Mouse (Mus musculus) layer of hippocampus, adult 9-11 months (tissue): ENCODE measurements around the gene Enox1.
"Not testable (repeated sequence)": the region's sequence is repeated elsewhere in the genome, so short reads cannot be mapped to it uniquely, and the experiment has no call there.

Source experiments
- DNase-seq: peaks from one replicate; pipeline ENCODE4 v3.0.0; 2022

Enox1 gene

DNA sequence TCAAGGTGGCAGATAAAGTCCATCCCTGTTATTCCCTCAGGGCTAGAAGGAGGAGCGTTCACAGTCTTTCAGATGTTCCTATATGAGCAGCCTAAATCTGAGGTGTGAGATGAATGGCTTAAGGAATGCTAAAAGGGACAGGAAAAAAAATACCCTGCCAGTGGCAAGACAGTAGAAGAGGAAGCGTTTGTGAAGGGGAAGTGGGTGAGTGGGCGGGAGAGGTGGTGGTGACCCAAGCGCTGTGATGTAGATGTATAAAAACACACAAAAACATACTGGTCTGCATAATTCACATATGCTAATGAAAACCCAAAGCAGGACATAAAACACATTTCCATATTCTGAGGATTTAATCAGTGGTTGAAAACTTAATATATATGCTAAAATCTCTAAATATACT, 367.7 kb downstream of the Enox1 start:
- DNase-seq, result peak; percentile 28

DNA sequence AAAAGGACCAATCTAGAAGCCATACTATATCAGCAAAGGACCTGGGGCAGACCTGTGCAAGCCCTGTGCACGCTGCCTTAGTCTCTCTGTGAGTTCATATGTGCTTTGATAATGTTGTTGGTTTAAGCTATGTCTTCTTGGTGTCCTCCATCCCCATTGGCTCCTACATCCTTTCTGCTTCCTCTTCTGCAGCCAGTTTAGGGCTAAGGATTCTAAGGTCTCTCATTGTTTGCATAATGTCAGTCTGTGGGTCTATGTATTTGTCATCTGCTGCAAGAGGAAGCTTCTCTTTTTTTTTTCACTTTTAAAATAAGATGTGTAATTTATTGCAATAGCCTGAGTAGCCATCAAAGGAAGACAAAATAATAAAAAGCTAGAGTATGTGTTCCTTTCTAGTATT, 369.7 kb downstream of the Enox1 start:
- DNase-seq, result no peak

DNA sequence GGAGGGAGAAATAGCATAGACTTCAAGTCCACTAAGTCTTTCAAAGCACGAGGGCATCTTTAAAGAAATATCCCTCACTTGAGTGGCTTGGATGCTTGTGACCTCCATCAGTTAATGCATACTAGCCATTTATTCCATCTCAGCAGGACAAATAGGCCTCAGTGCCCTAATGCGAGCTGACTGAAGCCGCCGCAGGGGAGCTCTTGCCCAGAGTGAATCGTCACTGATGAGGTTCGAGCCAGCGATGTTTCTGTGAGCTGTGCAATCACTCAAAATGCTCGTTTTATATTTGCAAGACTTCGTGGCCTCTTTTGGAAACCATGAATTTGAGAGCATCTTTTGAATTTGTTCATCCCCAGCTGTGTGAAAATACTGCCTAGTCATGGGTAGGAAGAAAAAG, 372.6 kb downstream of the Enox1 start:
- DNase-seq, result no peak

DNA sequence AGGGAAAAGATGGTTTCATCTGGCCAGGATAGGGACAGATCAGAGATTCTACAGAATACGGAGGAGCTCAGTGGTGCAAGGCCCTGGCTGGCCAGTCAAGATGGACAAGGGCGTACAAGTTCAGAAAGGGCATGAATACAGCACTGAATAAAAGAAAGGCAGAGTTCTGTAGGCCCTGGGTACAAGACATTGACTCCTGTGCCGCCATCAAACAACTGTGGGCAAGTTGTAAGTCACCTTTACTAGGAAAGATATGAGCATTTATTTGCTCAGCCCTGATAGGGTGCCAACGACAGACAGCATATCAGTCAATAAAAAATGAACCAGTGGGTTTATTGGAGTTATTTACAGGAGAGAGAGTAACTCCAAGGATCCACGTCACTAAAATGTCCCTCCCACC, 373.1 kb downstream of the Enox1 start:
- no peak for DNase-seq

DNA sequence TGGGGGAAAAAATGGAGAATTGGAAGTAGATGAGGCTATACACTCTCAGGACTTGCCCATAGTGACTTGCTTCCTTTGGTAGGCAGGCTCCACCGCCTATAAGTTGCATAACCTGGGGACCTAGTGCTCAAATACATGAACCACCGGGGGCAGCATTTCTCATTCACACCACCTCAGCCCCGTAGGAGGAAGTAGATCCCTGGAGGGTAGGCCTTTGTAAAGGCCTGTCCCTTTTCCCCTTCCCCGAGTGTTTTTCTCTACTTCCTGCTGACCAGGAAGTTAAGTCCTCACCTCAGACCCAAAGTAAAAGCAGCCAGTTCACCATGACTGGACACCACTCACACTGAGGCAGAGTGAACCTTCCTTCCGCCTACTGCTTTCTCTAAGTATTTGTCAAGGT, 377.1 kb downstream of the Enox1 start:
- no peak for DNase-seq

DNA sequence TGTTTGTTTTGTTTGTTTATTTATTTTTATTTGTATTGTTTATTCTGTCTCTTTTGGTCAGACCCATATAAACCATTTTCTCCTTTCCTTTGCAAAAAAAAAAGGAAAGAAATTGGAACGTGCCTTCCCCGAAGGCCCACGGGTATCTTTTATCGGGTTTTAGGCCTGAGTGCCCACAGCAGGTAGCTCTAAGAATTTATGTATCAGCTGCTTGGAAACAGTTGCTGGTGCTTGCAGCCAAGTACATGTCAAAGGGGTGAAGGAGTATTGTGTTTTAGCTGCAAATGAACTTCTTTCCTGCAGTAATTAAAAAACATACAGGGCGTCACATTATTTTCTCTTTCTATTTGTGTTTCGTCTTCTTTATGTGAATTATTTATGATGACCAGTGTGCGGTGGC, 377.6 kb downstream of the Enox1 start:
- DNase-seq, result no peak

DNA sequence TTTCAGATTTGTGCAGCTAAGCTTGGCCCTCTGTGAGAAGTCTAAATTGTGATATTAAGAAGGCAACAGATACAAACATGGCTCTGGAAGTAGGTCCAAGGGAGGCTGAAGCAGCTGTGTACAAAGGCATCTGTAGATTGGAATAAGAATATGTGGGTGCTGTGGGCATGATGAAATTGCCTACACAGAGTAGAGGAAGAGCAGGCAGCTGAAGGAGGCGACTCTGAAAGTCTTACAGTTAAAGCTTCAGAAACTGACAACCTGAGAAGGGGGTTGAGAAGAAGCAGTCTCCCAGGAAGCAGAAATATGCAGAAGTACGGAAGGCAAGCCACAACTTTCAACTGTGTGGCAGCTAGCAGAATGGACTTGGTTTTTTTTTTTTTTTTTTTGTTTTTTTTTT, 380.0 kb downstream of the Enox1 start:
- no peak for DNase-seq

DNA sequence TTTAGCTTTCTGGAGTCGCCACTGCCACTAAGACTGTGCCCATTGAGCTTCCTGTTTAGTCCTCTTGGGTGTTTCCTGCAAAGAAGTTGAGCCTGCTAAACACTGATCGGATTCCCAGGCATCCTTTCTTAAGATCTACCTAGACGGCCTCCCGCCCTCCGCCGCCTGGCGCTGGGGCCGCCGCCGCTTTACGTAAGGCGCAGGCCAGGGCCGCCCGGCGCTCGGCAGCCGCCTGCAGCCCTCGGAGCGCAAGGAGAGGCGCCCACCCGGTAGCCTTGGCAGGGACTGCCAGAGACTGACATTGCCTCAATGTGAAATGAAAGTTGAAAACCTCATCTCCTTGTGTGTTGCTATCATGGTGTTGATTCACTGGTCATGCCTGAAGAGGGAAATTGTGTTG, 383.0 kb downstream of the Enox1 start:
- DNase-seq, result not testable (repeated sequence)

DNA sequence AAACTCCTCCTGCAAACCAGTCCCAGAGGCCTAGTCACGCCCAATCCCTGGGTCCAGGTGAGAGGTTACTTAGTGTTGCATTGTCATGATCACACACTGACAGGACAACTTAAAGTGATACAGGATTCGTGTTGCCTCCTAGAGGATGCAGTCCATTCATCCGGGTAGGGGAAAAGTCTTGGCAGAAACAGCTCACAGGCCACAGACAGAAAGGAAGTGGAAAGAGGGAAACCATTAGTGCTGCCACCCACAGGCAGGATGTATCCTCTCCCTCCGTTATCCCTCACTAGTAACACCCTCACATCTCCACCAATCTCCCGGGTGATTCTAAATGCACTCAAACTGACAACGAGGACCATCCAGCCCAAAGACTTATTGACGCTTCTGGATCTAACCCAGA, 385.4 kb downstream of the Enox1 start:
- DNase-seq, result no peak

DNA sequence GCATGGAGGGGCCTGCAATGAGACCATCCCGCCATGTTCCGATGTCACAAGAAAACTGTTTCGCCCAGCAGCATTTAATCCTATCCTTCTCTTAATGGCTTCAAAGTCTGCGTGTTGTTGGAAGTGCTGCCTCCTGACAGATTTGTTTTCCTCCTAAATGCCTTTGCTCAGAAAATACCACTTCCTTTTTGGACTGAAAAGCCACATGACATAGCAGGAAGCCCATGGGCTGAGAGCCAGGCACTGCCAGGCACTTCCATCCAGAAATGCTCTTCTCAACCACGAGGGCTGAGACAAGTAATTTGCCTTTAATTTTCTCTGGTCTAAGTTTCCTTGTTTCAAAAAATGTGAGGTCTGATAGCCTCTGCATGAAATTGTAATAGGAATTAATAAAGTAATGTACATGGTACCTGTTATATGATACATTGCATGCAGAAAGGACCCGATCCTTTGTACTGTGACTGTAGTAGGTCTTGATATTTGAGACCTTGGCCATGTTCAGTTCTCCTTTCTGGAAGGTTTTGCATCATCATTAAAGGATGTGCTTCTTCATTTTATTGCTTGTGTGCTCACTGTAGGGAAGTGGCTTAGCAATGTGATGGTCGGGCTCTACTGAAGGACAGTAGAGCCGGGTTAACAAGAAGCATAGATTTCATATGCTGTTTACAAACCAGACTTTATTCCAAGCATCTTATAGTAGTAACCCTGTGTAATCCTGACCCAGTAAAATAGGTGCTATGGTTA, 390.1 kb downstream of the Enox1 start:
- peak; percentile 53 for DNase-seq

DNA sequence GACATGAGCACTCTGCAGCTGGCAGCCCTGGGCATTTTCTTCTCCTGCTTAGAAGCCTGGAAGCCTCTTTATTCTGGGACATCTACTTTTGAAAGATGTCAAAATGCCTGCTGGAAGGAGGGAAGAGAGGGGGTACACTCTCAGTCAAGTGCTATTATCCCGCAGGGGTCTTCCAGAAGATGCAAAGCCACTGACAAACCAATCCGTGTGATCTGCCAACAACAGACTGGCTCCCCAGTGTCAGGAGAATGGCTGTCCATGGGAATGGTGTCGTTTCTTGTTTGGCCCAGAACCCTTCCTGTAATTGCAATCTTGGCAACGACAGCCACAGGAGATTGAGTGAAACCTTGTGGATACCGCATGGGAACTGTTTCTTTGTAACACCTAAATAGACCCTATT, 390.8 kb downstream of the Enox1 start:
- no peak for DNase-seq

DNA sequence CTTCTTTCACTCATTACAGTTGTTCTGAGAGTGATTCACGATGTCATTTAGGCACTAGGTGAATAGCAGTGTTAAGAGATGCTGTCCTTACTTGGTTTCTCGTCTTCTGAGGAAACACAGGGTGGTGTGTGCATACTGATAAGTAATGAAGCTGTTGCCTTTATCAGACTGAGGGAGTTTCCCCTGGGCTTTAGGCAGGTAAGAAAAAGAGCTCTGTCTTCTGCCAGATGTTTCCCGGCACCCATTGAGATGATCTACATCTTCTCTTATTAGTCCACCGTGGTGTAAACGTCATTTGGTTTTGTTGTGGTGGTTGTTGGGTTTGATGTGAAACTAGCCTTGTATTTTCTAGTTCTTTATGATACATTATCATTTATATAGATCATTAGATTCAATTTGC, 392.4 kb downstream of the Enox1 start:
- no peak for DNase-seq

DNA sequence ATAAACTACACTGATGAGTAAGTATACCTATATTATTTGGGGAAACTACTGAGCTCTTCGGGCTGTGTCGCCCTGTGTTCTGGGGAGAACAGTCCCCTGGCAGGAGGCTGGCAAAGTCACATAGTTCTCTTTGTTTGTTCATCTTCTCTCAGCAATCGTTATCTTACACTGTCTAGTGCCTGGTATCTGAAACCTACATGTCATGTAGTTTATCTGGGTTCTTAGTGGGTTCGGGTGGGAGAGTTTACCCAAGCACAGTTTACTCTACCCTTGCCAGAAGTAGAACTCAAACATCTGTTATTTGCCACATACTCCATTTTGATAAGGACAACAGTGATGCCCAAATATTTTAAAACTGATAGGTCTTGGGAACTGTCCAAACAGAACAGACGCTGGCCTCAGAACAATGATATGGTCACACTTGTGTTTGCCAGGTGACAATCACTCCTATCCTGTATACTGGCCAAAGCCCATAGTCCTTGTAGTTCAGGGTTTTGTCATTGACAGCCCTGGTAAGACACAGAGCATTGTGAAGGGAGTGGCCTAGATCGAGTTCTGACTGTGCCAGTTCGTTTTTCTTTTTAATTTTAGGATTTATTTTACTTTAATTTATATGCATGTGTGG, 401.0 kb downstream of the Enox1 start:
- no peak for DNase-seq

DNA sequence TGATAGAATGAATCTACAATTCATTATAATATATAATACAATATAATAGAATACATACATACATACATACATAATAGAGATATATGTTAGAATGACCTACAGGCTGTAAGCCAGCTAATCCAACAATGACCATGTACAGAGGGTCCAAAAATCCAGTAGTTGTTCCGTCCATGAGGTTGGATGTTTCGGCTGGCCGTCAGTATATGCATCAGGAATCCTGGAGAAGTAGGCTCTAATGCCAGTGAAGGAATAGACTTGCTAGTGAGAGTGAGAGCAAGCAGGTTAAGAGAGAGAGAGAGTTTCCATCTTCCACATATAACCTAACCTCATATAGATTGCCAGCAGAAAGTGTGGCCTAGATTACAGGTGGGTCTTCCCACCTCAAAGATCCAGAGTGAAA, 402.3 kb downstream of the Enox1 start:
- no peak for DNase-seq

DNA sequence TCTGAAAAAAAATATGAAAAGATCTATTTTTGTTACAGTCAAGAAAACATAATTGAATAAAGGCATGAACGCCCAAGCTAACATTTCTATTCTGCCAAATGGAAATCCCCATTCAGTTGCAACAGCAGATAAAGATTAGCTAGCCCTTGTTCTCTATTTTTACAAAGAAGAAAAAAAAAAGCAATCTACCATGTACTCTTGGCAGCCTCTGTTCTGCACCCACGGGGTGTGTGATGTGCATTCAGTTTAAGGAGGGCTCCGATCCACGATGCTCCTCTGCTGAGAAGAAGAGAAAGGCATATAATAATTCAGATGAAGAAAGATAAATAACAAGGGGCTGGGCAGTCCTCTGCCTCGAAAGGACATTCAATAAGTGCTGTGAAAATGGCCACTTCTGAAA, 403.2 kb downstream of the Enox1 start:
- DNase-seq, result no peak

DNA sequence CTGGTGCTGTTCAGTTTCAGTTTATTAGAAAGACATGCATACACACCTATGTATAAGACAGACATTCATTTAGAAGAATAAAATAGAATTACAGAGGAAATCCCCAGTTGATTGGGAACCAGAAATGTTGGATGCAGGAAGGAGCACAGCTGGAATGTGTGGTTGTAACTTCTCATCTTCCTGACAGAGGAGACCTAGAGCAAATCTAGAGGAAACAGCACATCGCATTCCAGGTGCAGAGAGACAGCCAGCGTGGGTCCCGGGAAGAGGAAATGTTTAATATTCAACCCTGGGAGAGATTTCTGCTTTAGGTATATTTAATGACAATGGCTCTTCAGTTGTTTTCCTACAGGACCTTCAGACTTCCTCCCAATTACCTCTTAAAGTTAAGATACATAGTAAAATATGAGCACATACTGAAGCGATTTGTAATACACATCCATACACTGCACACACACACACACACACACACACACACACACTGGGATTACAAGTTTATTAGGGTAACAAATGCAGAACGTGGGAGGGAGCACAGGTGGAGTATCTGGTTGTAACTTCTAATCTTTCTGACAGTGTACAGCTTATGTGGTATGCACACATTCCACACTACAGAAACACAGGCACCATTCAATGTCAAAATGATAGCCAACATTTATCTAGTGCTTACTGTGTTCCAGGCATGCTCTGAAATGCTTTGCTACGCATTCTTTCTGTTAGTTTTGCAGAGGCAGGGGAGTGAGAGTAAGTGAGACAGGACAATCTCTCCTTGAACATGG, 405.4 kb downstream of the Enox1 start:
- no peak for DNase-seq

DNA sequence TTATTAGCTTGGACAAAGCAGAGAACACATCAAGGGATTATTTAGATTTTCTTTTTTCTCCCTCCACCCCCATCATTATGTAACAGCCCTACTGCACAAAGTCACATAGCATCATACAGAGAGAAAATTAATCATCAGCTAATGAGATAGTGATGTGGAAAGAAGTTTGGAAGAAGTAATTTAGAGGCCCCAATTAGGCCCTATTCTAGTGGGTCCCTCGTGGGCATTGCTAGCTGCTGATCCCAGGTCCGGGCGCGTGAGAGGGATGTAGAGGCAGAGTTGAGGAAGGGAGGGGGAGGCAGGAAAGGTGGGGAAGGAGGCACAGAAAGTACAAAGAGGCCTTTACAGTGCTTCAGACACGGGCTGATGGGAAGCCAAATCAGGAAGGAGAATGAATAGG, 407.4 kb downstream of the Enox1 start:
- DNase-seq, result no peak

DNA sequence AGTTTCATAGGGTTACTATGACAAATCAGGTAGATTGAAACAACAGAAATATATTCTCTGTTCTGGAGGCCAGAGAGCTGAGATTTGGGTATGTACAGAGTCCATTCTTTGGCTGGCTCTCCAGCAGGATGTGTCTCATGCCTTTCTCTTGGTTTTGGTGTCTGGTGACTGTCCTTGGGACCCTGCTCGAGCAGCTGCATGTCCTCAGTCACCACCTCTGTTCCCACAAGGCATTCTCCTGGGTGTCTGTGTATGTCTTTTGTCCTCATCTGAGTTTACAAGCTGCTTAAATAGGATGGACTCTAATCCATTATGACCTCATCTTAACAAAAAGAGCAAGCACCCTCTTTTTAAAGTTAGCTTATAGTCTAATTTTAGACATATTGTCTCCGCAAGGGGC, 410.6 kb downstream of the Enox1 start:
- DNase-seq, result no peak

DNA sequence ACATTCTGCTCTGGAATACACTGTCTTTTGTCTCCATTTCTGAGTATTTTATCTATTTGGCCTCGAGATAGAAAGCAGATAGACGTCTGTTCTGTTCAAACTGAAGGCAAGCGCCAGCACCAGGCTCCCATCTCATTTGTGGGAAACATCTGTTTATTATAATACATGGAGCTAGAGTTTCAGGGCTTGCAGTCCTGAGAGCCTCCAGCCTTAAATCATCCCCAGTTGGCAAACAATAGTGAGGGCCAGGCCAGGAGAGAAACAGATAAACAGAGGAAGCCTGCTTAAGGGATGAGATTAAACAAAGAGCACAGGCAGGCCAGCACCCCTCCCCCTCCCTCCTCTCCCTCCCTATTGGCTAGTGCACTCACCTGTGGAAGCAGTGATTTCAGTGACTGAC, 417.9 kb downstream of the Enox1 start:
- peak; percentile 40 for DNase-seq

DNA sequence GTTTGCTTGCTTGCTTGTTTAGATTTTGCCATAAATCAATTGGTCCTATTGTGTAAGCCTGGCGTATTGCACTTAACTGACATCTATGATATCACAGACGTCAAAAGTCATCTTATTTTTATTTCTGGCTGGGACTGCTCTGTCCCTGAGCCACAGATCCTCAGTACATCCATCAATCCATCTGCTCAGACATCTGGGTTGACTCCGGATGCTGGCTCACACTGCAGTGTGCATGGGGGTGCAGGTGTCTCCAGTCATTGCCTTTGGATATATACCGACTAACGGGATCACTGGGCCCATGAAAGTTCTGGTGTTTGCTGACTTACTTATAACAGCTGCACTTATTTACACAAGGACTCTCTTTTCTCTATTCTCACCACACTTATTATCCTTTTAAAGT, 419.8 kb downstream of the Enox1 start:
- no peak for DNase-seq

DNA sequence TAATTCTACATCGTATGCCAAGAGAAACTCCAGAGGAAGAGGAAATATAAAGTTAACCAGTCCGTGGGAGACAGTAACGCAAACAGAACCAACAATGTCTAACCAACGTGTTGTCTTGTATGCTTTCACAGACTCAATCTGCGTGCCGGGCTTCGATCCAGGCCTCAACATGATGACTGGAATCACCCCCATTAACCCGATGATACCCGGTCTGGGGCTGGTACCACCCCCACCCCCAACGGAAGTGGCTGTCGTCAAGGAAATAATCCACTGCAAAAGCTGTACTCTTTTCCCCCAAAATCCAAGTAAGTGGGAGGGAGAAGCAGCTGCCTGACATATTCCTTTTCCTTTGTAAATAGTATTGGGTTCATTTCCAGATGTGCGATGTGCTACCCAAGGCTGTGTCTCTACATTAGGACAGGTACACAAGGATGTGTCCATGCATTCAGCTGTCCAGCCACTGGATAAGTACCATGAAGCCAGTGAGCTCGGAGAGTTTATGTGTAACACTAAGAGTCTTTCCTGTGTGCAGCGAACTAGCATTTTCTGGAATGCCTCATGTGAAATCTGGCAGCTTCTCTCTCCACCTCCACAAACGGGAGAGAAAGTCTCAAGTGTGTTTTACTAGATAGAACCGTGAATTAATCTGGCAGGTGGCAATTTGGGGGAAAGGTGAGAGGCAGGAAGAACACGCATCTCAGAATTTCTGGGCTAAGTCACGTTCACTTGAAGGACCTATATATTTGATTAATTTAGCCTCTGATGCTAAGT, 421.1 kb downstream of the Enox1 start:
- no peak for DNase-seq

DNA sequence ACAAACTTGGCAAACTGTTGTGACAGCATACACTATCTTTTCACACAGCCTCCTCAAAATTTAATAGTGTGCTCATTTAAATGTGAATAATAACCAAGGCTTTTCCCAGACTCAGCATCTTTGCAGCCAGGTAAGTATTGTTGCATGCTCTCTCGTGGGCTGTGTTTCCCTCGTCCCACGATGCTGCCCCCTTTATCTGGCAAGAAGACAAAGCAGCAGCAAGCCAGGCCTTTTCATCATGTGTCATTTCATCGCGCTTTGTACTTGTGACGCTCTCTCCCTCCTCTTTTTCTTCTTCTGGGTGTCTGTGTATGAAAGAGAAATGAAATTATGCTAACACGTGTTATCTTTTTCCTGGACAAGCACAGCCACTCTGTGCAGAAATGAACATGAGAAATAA, 421.8 kb downstream of the Enox1 start:
- DNase-seq, result no peak
